Mouse (Mus musculus): ENCODE measurements at regions not wholly inside any gene's neighbourhood (a gene's known extent, or its start where the extent isn't known, plus 50 kb on each side); places are given as distances from the start of the nearest gene placed in this dataset.

- TF ChIP-seq CTCF (IDR thresholded peaks at IDR 0.05; ENCODE audit: control insufficient read depth, insufficient read depth, insufficient read length) (no peak), MYOD1 (IDR thresholded peaks at IDR 0.05; ENCODE audit: control insufficient read depth, insufficient read length, low read depth) (no peak), USF1 (IDR thresholded peaks at IDR 0.05; ENCODE audit: low read depth) (no peak), MAX (IDR thresholded peaks at IDR 0.05) (no peak)
These were observed 206.6 kb upstream of the Tet2 start for GRCm38 (mm10) chr3:133751565-133751964.
